Mouse (Mus musculus) embryonic facial prominence, embryonic 11.5 days (tissue): ENCODE measurements around the gene Mis12. TPM values are rescaled to one million over a fixed set of nuclear protein-coding genes. Genes with fewer than 3 reads are reported as not detected.

Experiments used
- ATAC-seq: fragments of 200-750 bp; cut with Nextera tagmentation; replicated peaks from 2 replicates; pipeline ENCODE4 v1.8.0; 2017; ENCODE audit warnings: low read depth; ENCODE audit not compliant: insufficient number of reproducible peaks, low FRiP score, low TSS enrichment
- DNase-seq: peaks from one replicate; pipeline ENCODE4 v3.0.0-alpha.2; 2015; ENCODE audit warnings: low spot score
- H3K27ac ChIP-seq: fragments of 300-500 bp; sonication (generic); replicated peaks from 2 replicates; pipeline ENCODE4 v1.5.1; 2014; ENCODE audit warnings: mild to moderate bottlenecking, low read depth, low read length, control low read depth
- H3K27me3 ChIP-seq: fragments of 300-500 bp; sonication (generic); 2 replicates; pipeline ENCODE4 v1.6.1; 2014; ENCODE audit warnings: mild to moderate bottlenecking, low read length, moderate library complexity, mixed read lengths; ENCODE audit not compliant: control insufficient read depth, insufficient read depth
- H3K36me3 ChIP-seq: fragments of 300-500 bp; sonication (generic); replicated peaks from 2 replicates; pipeline ENCODE4 v1.6.1; 2014; ENCODE audit warnings: low read depth, mild to moderate bottlenecking, low read length, moderate library complexity, mixed read lengths; ENCODE audit not compliant: control insufficient read depth, insufficient read depth
- H3K4me1 ChIP-seq: fragments of 300-500 bp; sonication (generic); 2 replicates; pipeline ENCODE4 v1.6.1; 2014; ENCODE audit warnings: low read length, mixed read lengths; ENCODE audit not compliant: control insufficient read depth, insufficient read depth
- H3K4me2 ChIP-seq: fragments of 300-500 bp; sonication (generic); 2 replicates; pipeline ENCODE4 v1.6.1; 2014; ENCODE audit warnings: low read depth, mild to moderate bottlenecking, control low read depth, low read length, moderate library complexity
- H3K4me3 ChIP-seq: fragments of 300-500 bp; sonication (generic); 2 replicates; pipeline ENCODE4 v1.5.1; 2014; ENCODE audit warnings: low read depth, low read length, control low read depth
- H3K9ac ChIP-seq: fragments of 300-500 bp; sonication (generic); replicated peaks from 2 replicates; pipeline ENCODE4 v1.6.1; 2014; ENCODE audit warnings: mild to moderate bottlenecking, control low read depth, low read length
- H3K9me3 ChIP-seq: fragments of 300-500 bp; sonication (generic); replicated peaks from 2 replicates; pipeline ENCODE4 v1.6.1; 2016; ENCODE audit warnings: mild to moderate bottlenecking, low read length, inconsistent platforms, mixed read lengths; ENCODE audit not compliant: control insufficient read depth
- WGBS: fragments of 180-500 bp; shearing (Covaris S2); extraction: QIAGEN DNeasy Blood & Tissue Kit; methylation state at CpG from one replicate; pipeline ENCODE4 v1.1.7; 2014; 5-methylcytosine and 5-hydroxymethylcytosine counted together
- polyA plus RNA-seq: library from polyadenylated mRNA; unstranded; fragments of >200 nt; fragmentation: Nextera tagmentation; extraction: Ambion mirVana; gene quantifications from 2 replicates; pipeline ENCODE4 v1.2.1, GENCODE M21; 2014

Gene Mis12
- polyA plus RNA-seq, 1 experiment from 2014 or later, result 64.9 TPM

DNA sequence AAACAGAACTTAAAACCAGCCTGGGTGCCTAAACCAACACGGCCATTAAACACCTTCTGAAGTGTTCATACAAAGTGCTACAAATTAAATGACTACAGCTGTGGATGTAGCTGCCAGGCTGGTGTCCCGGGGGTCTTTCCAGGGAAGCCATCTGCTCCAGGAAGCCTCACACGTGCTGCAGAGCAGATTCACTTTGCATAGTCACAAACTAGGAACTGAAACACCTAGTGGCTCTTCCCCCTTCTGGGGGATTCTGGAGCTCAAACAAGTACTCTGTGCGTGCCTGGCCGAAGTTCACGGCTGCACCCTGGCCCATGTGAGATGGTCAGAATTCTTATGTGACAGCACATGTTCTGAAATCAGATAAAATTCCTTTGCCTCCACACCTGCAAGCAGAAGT is 39.2 kb upstream of the Mis12 start:
- no peak overlapping the region for H3K4me2 ChIP-seq
- no peak overlapping the region for H3K27ac ChIP-seq
- no peaks in the 10 kb centered on the region for H3K27me3 ChIP-seq
- H3K9ac ChIP-seq, result no peak overlapping the region
- peaks cover 2% of the 10 kb centered on the region; the same call in 1 of the 2 replicates for H3K4me1 ChIP-seq
- H3K4me3 ChIP-seq, result no peak overlapping the region
- DNase-seq (no peak), ATAC-seq (no peak)
- peaks cover 17% of the 10 kb centered on the region for H3K36me3 ChIP-seq
- H3K9me3 ChIP-seq, result no peaks in the 10 kb centered on the region
- 86% methylated on average over 6 of the region's 6 CpGs for WGBS

DNA sequence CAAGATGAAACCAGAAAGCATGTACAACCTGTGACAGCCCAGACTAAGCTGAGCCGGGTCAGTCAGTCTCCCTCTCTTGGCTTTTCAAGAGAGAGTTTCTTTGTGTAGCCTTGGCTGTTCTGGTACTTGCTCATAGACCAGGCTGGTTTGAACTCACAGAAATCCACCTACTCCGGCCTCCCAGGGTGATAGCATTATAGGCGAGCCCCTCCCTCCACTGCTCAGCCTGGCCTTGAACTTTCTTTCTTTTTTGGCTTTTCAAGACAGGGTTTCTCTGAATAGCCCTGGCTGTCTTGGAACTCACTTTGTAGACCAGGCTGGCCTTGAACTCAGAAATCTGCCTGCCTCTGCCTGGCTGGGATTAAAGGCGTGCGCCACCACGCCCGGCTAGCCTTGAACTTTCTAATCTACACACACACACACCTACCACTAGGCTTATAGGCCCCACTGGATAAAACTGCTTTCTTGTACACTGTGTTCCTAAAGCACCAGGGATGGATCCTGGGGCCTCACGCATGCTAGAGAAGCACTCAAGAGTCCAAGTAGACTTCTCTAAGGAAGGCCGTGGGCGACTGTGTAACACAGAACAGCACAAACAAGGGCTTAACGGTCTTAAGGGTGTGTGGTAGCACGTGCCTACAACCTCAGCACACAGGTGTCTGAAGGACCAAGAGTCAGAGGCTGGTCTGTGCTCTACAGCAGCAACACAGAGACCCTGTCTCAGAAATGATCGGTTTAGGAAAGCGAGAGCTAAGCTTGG is 38.5 kb upstream of the Mis12 start:
- Histone ChIP-seq H3K36me3 (peaks cover 17% of the 10 kb centered on the region), H3K4me3 (no peak overlapping the region), H3K27ac (no peak overlapping the region), H3K4me1 (peaks cover 2% of the 10 kb centered on the region; the same call in 1 of the 2 replicates), H3K9me3 (no peaks in the 10 kb centered on the region), H3K9ac (no peak overlapping the region), H3K27me3 (no peaks in the 10 kb centered on the region), H3K4me2 (no peak overlapping the region; the same call in 1 of the 2 replicates)
- 91% methylated on average over 14 of the region's 14 CpGs for WGBS
- ATAC-seq (no peak), DNase-seq (no peak)

DNA sequence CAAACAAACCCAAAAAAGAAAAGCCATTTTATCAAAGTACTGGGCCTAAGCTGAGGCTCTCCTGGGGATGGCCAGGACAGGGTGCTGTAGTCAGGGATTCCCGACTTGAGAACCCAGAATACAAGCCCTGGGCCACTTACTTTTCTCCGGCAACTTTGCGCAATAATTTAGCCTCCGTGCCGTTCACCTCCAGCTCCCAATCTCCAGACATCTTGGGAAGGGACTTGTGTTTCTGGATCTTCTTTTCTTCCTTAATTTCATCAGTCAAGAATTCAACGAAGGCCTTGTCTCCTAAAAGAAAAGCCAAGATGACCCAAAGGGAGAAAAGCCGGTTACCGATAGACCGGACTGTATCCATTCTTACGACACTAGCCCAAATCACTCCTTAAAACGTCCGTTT is 37.4 kb upstream of the Mis12 start:
- peak overlapping the region; percentile 96 for H3K4me3 ChIP-seq
- no peak for DNase-seq
- H3K36me3 ChIP-seq, result peaks cover 14% of the 10 kb centered on the region
- peaks cover 2% of the 10 kb centered on the region; the same call in 1 of the 2 replicates for H3K4me1 ChIP-seq
- no peak for ATAC-seq
- H3K4me2 ChIP-seq, result peak overlapping the region; percentile 73
- H3K27me3 ChIP-seq, result no peaks in the 10 kb centered on the region
- peak overlapping the region; percentile 92 for H3K9ac ChIP-seq
- no peak overlapping the region for H3K27ac ChIP-seq
- 8% methylated on average over 12 of the region's 12 CpGs for WGBS
- H3K9me3 ChIP-seq, result no peaks in the 10 kb centered on the region

DNA sequence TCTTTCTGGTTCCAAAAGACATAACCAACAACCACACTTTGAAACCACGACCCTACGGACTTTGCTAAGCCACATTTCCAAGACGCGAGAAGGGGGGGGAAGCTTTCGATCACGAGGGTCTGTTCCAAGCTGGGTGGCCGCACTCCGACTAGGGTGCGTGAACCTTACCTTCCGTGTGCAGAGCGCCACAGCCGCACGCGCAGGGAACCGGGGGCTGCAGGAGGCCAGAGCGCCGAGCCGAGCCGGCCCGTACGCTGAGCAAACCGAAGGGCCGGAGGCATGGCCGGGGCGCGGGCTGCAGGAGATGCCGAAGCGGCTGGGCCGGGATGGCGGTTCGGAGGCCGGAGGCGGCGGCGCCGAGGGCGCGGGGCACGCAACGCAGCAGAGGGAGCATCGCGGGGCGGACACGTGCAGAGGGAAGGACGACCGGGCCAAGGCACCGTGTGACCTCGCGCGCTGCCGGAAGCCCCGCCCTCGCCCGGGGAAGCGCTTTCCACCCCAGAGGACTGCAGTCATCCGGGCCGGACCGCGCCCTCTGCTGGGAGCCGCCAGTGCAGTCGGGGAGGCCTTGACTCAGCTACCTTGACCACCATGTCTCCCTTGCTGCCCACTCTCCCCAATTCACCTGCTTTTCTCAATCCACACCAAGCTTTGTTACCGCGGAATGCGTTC is 36.7 kb upstream of the Mis12 start, which contains the start of gene C1qbp:
C1qbp (minus strand) TSS at position 470 of the 672 bp plus-strand sequence.
- H3K36me3 ChIP-seq, result peaks cover 13% of the 10 kb centered on the region
- H3K27me3 ChIP-seq, result no peaks in the 10 kb centered on the region
- WGBS, result under 1% methylated on average over 39 of the region's 64 CpGs
- peak within 1 kb of the TSS; percentile 73 for H3K4me2 ChIP-seq
- peak within 1 kb of the TSS; percentile 96 for H3K4me3 ChIP-seq
- no peaks in the 10 kb centered on the region for H3K9me3 ChIP-seq
- DNase-seq, result peak; percentile 92
- H3K4me1 ChIP-seq, result peaks cover 2% of the 10 kb centered on the region; the same call in 1 of the 2 replicates
- H3K27ac ChIP-seq, result 0 out of 2 replicates have a peak within 1 kb of the TSS, but pooled peaks have one; percentile 59
- H3K9ac ChIP-seq, result peak within 1 kb of the TSS; percentile 92
- peak; percentile 94 for ATAC-seq

DNA sequence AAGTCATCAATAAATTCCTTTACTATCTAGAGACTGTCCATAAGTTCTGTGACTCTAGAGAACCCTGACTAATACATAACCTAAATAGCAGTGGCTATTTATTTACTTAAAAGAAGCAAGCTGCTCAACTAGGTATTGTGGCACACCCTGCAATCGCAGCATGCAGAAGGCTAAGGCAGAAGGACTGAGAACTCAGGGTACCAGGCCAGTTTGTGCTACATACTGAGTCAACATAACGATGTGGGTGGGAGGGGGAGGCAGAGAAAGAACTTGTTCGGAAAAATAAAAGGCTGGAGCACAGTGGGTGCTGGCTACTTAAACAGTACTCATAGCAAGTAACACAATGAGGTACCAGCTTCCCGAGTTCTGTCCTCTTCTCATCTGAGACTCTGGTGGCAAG is 18.2 kb upstream of the Mis12 start:
- no peak overlapping the region for H3K4me3 ChIP-seq
- no peaks in the 10 kb centered on the region for H3K36me3 ChIP-seq
- ATAC-seq (no peak), DNase-seq (no peak)
- H3K27me3 ChIP-seq, result no peaks in the 10 kb centered on the region
- no peak overlapping the region for H3K27ac ChIP-seq
- no peaks in the 10 kb centered on the region for H3K4me1 ChIP-seq
- WGBS, result 81% methylated on average over 4 of the region's 4 CpGs
- H3K4me2 ChIP-seq, result no peak overlapping the region
- no peaks in the 10 kb centered on the region for H3K9me3 ChIP-seq
- no peak overlapping the region for H3K9ac ChIP-seq

DNA sequence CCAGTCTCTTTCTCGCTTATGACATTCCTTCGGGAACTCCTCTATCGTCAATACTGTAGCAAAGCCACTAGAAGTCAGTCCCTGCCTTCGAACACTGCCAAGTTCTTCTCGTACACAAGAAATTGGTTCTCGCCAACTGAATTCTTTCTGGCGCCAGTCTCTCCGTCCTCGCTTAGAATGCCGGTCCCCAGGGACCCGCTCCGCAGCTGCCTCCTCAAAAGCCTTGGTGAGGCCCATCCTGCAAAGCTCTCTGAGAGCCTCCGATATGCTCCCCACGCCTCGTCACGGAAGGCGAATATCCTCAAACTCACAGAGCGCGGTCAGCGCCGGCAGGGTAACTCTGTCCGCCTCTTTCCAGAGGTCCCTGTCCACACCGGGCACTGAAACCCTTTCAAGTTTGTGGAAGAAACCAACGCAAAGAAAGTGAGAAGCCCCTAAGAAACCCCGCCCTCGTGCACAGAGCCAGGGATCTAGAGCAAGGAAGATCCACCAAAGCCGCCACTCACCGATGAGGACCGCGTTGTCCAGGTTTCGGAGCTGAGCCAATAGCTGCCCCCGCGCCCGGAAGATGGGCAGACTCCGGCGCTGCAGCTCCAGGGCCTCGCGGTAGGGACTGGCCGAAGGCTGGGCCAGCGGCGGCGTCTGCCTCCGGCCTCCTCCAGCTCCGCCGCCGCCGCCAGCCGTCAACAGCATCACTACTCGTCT is 15.6 kb upstream of the Mis12 start:
- ATAC-seq, result peak; percentile 85
- Histone ChIP-seq H3K27ac (peak overlapping the region; percentile 65), H3K9ac (peak overlapping the region; percentile 75), H3K9me3 (no peaks in the 10 kb centered on the region), H3K4me1 (no peaks in the 10 kb centered on the region), H3K36me3 (no peaks in the 10 kb centered on the region), H3K4me2 (peak overlapping the region; percentile 64), H3K27me3 (no peaks in the 10 kb centered on the region), H3K4me3 (peak overlapping the region; percentile 95)
- peak; percentile 60 for DNase-seq
- under 1% methylated on average over 49 of the region's 49 CpGs for whole genome bisulfite sequencing

DNA sequence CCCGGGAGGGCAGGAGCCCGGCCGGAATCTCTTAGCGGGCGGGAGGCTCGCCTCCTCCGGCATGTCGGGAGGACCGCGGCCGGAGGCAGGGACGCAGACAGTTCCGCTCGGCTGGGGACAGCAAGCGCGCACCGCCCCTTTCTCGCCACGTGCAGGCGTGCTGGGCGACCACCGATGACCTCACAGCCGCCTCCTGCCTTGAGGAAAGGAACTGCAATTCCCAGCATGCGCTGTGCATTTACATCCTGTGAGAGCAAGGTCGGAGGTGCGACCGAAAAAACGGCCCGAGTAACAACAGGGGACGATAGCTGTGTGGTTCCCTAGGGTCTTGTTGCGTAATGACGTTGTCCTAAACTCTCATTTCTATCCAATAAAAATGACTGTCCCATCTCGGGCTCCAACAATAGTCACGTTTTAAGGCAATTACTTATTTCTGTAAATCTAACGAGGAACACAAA is 15.1 kb upstream of the Mis12 start, which contains the start of gene Dhx33:
Dhx33 (minus strand) TSS at position 122 of the 458 bp plus-strand sequence.
- no peaks in the 10 kb centered on the region for H3K4me1 ChIP-seq
- no peaks in the 10 kb centered on the region for H3K9me3 ChIP-seq
- no peaks in the 10 kb centered on the region for H3K36me3 ChIP-seq
- H3K4me3 ChIP-seq, result peak within 1 kb of the TSS; percentile 95
- ATAC-seq, result peak; percentile 97
- 1% methylated on average over 35 of the region's 35 CpGs for WGBS
- H3K4me2 ChIP-seq, result peak within 1 kb of the TSS; percentile 64
- H3K9ac ChIP-seq, result peak within 1 kb of the TSS; percentile 75
- peak; percentile 98 for DNase-seq
- no peaks in the 10 kb centered on the region for H3K27me3 ChIP-seq
- peak within 1 kb of the TSS; percentile 65 for H3K27ac ChIP-seq
